Mouse (Mus musculus) megakaryocyte, adult 5-6 weeks (primary cell): ENCODE measurements around the gene Pnmal2. TPM values are rescaled to one million over a fixed set of nuclear protein-coding genes. Genes with fewer than 3 reads are reported as not detected.
"Not testable (repeated sequence)": the region's sequence is repeated elsewhere in the genome, so short reads cannot be mapped to it uniquely, and the experiment has no call there.

ENCODE experiments used
- ATAC-seq: 2 replicates; pipeline ENCODE4 v1.8.0; 2016; ENCODE audit warnings: mild to moderate bottlenecking, inconsistent platforms; ENCODE audit not compliant: poor library complexity, severe bottlenecking
- total RNA-seq, 2 experiments: library from RNA; stranded (forward) in 1 of 2; stranded (reverse) in 1 of 2; fragments of 153-499, 151-499 nt in 1 of 2; fragments of 221-1000, 200-1000 nt in 1 of 2; gene quantifications; 2 replicates each; pipeline versions ENCODE4 v1.2.3 to v1.2.4; 2015 to 2017

The Pnmal2 gene
- total RNA-seq, 2 experiments from 2014 or later: not detected

GRCm38 (mm10) chr7:16938117-16938791, 6.2 kb upstream of the Pnmal2 start:
- ATAC-seq: no peak

GRCm38 (mm10) chr7:16940292-16940691, 4.2 kb upstream of the Pnmal2 start:
- ATAC-seq: no peak

- ATAC-seq: no peak
Measured at GRCm38 (mm10) chr7:16942861-16943260, 1.6 kb upstream of the Pnmal2 start.

- ATAC-seq: no peak
Measured at GRCm38 (mm10) chr7:16944808-16945315, 380 bp downstream of the Pnmal2 start.

GRCm38 (mm10) chr7:16945419-16945818, 937 bp downstream of the Pnmal2 start:
- ATAC-seq: no peak

GRCm38 (mm10) chr7:16946441-16947348, 2.2 kb downstream of the Pnmal2 start:
- no peak for ATAC-seq

- ATAC-seq: no peak
Measured at GRCm38 (mm10) chr7:16947349-16947895, 2.9 kb downstream of the Pnmal2 start.

GRCm38 (mm10) chr7:16947959-16948361, 3.5 kb downstream of the Pnmal2 start:
- ATAC-seq: no peak

GRCm38 (mm10) chr7:16948923-16949458, 4.5 kb downstream of the Pnmal2 start:
- ATAC-seq: no peak

GRCm38 (mm10) chr7:16949908-16950841, 5.7 kb downstream of the Pnmal2 start:
- peak; percentile 72 for ATAC-seq

GRCm38 (mm10) chr7:16950861-16951635, 6.6 kb downstream of the Pnmal2 start:
- ATAC-seq: peak; percentile 97

- not testable (repeated sequence) for ATAC-seq
Measured at GRCm38 (mm10) chr7:16953776-16954175, 9.3 kb downstream of the Pnmal2 start.

GRCm38 (mm10) chr7:16955712-16956111, 11.2 kb downstream of the Pnmal2 start:
- no peak for ATAC-seq

- no peak for ATAC-seq
Measured at GRCm38 (mm10) chr7:16956410-16957265, 12.2 kb downstream of the Pnmal2 start.

- no peak for ATAC-seq
Measured at GRCm38 (mm10) chr7:16959539-16960187, 15.2 kb downstream of the Pnmal2 start, which contains the start of gene Pnmal1. TSS of gene Pnmal1 (plus strand) at chr7:16959679.

- no peak for ATAC-seq
Measured at GRCm38 (mm10) chr7:16961678-16962077, 17.2 kb downstream of the Pnmal2 start.

GRCm38 (mm10) chr7:16968414-16968813, 23.9 kb downstream of the Pnmal2 start:
- ATAC-seq: no peak

GRCm38 (mm10) chr7:16971160-16971559, 26.7 kb downstream of the Pnmal2 start:
- no peak for ATAC-seq
